Mouse (Mus musculus) spleen, adult 2 months (tissue): Measurements from ENCODE around the gene Saxo1. TPM values are rescaled to one million over a fixed set of nuclear protein-coding genes. Genes with fewer than 3 reads are reported as not detected.

Source experiments
- DNase-seq, 2 experiments: peaks; one replicate each; pipeline versions ENCODE4 v3.0.0 to v3.0.0-alpha.2; 2012 to 2021; ENCODE audit warnings: low spot score in 2 of 2, low read depth in 1 of 2
- H3K27ac ChIP-seq: fragments of 200-500 bp; 2 replicates; pipeline ENCODE4 v1.5.1; 2012; ENCODE audit warnings: low read length, inconsistent platforms; ENCODE audit not compliant: insufficient read depth
- H3K27me3 ChIP-seq: fragments of 200-500 bp; 2 replicates; pipeline ENCODE4 v1.6.1; 2012; ENCODE audit warnings: mild to moderate bottlenecking, moderate library complexity, low read length, inconsistent platforms; ENCODE audit not compliant: control insufficient read depth, insufficient read depth
- H3K36me3 ChIP-seq: fragments of 200-500 bp; 2 replicates; pipeline ENCODE4 v1.6.1; 2012; ENCODE audit warnings: mild to moderate bottlenecking, low read length, inconsistent platforms; ENCODE audit not compliant: control insufficient read depth, insufficient read depth
- H3K4me1 ChIP-seq: fragments of 200-500 bp; 2 replicates; pipeline ENCODE4 v1.6.1; 2011; ENCODE audit warnings: inconsistent platforms; ENCODE audit not compliant: control insufficient read depth, insufficient read depth, insufficient read length
- H3K4me3 ChIP-seq: fragments of 200-500 bp; 2 replicates; pipeline ENCODE4 v1.5.1; 2011; ENCODE audit warnings: mild to moderate bottlenecking, inconsistent platforms; ENCODE audit not compliant: insufficient read depth, insufficient read length; ENCODE audit errors: extremely low read depth
- CTCF ChIP-seq: fragments of 200-500 bp; IDR thresholded peaks from 2 replicates; pipeline ENCODE4 v1.5.1; 2011; ENCODE audit warnings: mild to moderate bottlenecking, inconsistent platforms; ENCODE audit not compliant: insufficient read depth, insufficient read length, insufficient replicate concordance; ENCODE audit errors: extremely low read depth
- POLR2A ChIP-seq: fragments of 200-500 bp; IDR thresholded peaks from 2 replicates; pipeline ENCODE4 v1.6.1; 2011; ENCODE audit warnings: low read depth, low read length, inconsistent platforms
- WGBS: fragments of 180-500 bp; shearing (Covaris S2); methylation state at CpG from one replicate; pipeline ENCODE4 v1.1.7; 2018; 5-methylcytosine and 5-hydroxymethylcytosine counted together
- polyA plus RNA-seq: library from polyadenylated mRNA; depleted of rRNA; stranded (reverse); fragments of >200 nt; gene quantifications from 2 replicates; pipeline ENCODE4 v1.2.3, GENCODE M21; 2012

Saxo1 gene
- polyA plus RNA-seq, 1 experiment, result not detected

DNA sequence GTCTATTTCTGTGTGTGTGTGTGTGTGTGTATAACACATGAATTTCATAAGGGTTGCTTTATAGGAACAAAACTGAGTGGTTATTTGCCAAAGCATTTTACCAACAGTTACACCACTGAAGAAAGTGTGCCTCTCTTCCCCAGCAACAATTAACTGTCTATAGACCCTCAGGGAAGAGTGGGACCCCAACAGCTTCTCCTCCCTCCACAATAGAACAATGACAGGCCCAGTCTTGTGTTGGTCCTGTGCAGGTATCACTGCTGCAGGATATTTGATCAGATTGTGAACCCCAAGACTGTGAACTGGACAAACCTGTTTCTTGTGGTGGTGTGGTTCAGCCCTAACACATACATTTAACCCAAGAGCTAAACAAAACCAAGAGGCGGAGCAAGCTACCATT, 58.6 kb downstream of the Saxo1 start:
- no peak for TF ChIP-seq POLR2A
- no peak for TF ChIP-seq CTCF
- DNase-seq, result no peak
- Histone ChIP-seq H3K4me3 (no peak overlapping the region), H3K27ac (no peak overlapping the region), H3K27me3 (no peaks in the 10 kb centered on the region), H3K36me3 (no peaks in the 10 kb centered on the region), H3K4me1 (no peaks in the 10 kb centered on the region)
- WGBS, result 95% methylated on average over 1 of the region's 1 CpGs

DNA sequence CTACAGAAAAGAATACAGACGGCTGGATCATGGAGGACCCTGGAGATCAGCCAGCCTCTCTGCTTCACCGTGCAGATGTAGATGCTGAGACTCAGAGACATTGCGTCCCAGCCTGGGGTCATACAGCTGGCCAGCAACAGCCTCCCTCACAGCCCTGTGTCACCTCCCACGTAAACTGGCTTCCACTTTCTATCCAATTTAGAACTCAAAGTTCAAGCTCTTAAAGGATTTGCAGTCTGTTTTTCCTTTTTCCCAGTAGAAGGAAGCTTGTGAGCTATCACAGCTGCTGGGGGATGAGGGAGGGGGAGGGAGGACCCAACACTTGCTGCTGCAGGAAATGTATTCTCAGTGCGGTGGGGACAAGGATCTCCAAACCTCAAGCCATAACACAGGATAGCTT, 59.4 kb downstream of the Saxo1 start:
- TF ChIP-seq POLR2A, result no peak
- no peak for TF ChIP-seq CTCF
- DNase-seq, result no peak
- no peaks in the 10 kb centered on the region for H3K27me3 ChIP-seq
- 71% methylated on average over 5 of the region's 5 CpGs for WGBS
- H3K36me3 ChIP-seq, result no peaks in the 10 kb centered on the region
- no peak overlapping the region for H3K4me3 ChIP-seq
- H3K4me1 ChIP-seq, result no peaks in the 10 kb centered on the region
- H3K27ac ChIP-seq, result no peak overlapping the region

DNA sequence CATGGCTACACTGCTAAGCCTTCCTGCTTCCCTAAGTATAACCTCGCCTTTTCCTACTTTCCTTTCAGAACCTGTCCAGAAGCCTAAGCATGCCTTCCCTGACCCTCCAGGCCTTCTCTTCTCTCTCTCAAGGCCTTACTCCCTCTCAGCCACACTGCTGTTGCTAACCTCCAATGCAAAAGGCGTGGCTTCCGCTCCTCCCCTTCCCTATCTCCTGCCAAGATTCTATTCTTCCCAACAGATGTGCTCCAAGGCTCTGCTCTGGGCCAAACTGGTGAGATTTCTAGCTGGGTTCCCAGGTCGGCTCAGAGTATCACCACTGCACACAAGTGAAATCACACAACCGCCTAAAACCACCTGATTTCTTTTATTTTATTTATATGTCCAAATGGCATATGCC, 69.0 kb downstream of the Saxo1 start:
- H3K4me1 ChIP-seq, result no peaks in the 10 kb centered on the region
- DNase-seq, result no peak
- WGBS, result 83% methylated on average over 5 of the region's 5 CpGs

DNA sequence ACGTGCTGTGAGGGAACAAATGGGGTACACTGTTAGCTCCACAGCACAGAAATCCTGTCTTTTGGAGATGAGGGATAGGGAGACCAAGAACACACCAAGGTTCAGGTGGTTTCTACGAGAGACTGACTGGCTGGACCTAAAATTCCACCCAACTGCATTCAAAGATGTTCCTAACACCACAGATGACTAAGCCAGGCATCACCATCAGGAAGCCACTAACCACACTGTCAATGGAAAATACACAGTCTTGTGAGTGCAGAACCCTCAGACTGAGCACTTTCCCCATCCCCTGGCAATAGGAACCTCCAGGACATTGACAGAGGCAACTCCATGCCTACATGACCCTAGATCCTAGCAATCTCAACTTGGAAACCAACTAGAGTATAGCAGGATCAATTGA, 71.2 kb downstream of the Saxo1 start:
- no peak for TF ChIP-seq POLR2A
- Histone ChIP-seq H3K4me1 (no peaks in the 10 kb centered on the region), H3K36me3 (no peaks in the 10 kb centered on the region), H3K4me3 (no peak overlapping the region), H3K27ac (no peak overlapping the region), H3K27me3 (no peaks in the 10 kb centered on the region)
- no peak for DNase-seq
- WGBS, result 76% methylated on average over 2 of the region's 2 CpGs

More for the DNA sequence above, 69.0 kb downstream of the Saxo1 start:
- H3K36me3 ChIP-seq, result no peaks in the 10 kb centered on the region
- TF ChIP-seq CTCF, result no peak
- no peak for TF ChIP-seq POLR2A
- no peak overlapping the region for H3K4me3 ChIP-seq
- H3K27ac ChIP-seq, result no peak overlapping the region
- no peaks in the 10 kb centered on the region for H3K27me3 ChIP-seq

DNA sequence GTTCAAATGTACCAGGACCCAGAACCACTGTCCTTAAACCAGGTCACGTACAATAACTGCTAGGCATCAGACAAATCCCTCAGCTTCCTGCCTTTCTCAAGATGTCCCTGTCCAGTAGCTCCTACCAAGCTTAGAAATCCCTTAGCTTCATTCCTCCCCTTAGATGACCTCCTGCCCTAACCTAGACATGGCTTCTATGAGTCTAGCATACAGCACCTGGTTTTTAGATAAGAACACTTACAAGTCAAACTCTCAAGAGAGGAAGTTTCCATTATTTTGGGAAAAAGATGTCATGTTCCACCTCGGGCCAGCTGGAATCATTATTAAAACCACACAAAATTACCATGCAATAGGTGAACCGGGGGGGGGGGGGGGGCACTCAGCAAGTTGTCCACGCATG, 71.6 kb downstream of the Saxo1 start:
- Histone ChIP-seq H3K27ac (no peak overlapping the region), H3K27me3 (no peaks in the 10 kb centered on the region), H3K4me3 (no peak overlapping the region), H3K4me1 (no peaks in the 10 kb centered on the region), H3K36me3 (no peaks in the 10 kb centered on the region)
- DNase-seq, result no peak
- 85% methylated on average over 4 of the region's 4 CpGs for WGBS
- TF ChIP-seq CTCF (no peak), POLR2A (no peak)

DNA sequence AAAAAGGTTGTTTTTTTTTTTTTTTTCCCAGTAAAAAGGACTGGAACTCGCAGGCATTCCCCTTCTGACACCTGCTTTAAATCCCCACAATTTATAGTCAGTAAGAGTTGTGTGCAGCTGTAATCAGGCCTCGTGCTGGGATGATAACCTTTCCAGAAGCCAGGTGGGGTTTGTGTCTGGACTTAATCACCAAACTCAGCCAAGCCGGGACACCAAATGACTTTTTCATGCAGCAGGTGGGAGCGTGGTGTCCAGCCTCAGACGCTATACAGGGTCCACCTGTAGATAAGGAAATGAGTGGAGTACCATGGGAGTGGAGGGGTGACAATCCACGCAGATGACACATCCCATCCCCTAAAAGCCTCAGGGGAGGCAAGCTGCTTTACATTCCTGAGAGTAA, 73.1 kb downstream of the Saxo1 start:
- Histone ChIP-seq H3K36me3 (no peaks in the 10 kb centered on the region), H3K4me1 (no peaks in the 10 kb centered on the region), H3K4me3 (no peak overlapping the region), H3K27me3 (no peaks in the 10 kb centered on the region), H3K27ac (no peak overlapping the region)
- WGBS, result 81% methylated on average over 6 of the region's 6 CpGs
- TF ChIP-seq POLR2A (no peak), CTCF (no peak)
- no peak for DNase-seq

DNA sequence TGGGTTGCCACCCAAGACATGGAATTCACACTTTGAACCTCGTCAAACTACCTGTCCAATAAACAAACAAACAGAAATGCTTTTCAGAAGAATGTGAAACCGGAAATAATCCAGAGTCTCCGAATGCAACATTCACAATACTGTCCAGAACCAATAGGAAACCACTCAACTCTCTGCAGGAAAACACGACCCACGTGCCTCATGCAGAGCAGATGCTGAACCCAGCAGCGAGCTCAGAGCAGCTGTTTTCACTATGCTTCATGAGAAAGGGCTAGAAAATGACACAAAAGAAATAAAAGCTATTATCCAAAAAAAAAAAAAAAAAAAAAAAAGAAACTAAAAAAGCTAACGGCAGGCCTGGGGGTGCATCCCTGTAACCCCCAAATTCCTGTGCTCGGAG, 74.4 kb downstream of the Saxo1 start:
- H3K4me3 ChIP-seq, result no peak overlapping the region
- H3K27ac ChIP-seq, result no peak overlapping the region
- TF ChIP-seq CTCF (no peak), POLR2A (no peak)
- H3K36me3 ChIP-seq, result no peaks in the 10 kb centered on the region
- H3K27me3 ChIP-seq, result no peaks in the 10 kb centered on the region
- WGBS, result 78% methylated on average over 8 of the region's 8 CpGs
- DNase-seq, result no peak
- H3K4me1 ChIP-seq, result no peaks in the 10 kb centered on the region
